Mouse (Mus musculus) mesoderm, embryonic 11.5 days (tissue): ENCODE results near the gene Eif2d.

Experiments
- DNase-seq: peaks from one replicate; pipeline ENCODE4 v3.0.0-alpha.2; 2012; ENCODE audit warnings: low read depth, low spot score

Gene Eif2d

DNA sequence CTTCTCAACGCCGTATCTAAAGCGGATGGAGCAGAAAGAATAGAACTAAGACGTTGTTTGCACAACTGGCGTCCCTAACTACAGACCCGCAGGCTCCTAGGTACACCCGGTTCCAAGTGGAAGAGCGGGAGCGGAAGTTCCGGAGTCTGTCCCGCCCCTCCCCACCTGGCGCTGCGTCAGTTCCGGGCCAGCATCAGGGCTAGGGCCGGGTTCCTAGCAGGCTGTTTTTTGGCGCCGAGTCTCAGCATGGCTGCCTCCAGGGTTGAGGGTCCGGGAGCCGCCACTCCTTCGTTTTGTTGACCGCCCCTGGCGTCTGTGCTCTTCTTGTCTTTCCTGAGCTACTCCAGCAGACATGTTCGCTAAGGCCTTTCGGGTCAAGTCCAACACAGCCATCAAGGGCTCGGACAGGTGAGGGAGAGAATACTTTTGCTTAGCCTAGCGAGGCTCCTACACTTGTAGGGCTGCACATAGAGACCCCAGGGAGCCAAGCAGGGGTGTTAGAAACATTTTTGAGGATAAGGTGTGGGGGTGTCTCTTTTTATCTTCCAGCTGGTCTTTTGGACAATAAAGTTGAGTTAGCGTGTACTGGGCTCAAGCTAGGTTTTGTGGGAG lies at the start of gene Eif2d:
Gene Eif2d, plus strand, starts transcription at position 164 of the 612 bp plus-strand sequence.
- peak; percentile 87 for DNase-seq

DNA sequence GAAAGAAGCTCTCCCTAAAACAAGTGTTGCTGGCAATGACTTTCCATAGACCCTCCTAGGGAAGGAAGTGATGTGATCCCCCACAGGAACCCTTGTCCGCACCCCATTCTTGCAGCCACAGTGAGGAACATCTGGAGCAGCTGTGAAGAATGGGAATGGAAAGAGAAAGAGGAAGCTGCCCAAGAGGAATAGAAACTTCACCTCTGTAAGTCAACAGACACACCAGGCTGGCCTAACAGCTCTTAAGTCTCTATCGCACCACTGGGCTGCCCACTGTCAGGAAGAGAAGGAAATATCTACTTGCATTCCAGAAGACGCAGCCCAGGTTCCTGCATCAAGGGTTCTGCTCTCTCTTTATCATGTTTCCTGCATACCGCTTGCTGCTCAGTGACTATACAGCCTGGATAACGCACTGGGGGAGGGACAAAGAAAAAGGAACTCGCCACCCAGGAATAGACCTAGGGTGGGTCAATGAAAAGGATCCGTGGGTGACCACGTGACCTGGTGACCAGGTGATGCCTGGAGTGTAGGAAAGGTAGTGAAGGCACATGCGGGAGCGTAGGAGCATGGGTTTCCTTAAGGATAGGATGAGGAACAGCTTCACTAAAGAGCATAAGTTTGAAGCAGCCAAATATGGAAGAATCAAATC lies 49.1 kb upstream of the Eif2d start:
- DNase-seq = no peak

DNA sequence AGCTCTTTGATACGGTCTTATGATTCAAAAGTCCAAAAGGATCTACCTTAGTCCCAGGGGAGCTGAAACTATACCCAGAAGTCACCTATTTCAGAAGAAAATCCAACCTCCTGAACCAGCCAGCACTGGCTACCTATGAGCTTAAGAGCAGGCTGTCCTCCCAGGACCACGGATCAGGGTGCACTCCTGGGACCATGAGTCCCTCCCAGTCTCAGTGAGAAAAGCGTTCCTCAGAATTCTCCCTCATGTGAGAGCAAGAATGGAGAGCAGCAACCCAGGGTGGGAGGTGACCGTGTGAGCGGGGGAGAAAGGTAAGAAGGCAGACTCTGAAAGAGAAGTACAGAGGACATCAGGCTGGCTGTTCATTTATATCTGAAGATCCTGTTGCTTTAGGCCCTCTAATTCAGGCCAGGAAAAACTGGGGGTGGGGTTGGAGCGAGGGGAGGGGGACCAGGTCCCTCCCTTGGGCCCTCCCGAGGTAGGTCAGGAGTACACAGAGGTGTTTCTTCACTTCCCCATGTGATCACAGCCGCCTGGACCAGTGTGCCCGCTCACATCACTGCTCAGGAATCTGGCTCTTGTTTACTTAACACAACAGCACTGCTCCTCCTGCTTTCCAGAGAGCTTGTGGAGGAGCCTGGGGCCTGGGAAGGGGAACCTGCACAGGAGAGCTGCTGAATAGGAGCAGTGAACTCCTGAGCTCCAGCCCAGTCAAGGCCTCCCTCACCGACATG lies 45.2 kb upstream of the Eif2d start:
- DNase-seq = no peak

DNA sequence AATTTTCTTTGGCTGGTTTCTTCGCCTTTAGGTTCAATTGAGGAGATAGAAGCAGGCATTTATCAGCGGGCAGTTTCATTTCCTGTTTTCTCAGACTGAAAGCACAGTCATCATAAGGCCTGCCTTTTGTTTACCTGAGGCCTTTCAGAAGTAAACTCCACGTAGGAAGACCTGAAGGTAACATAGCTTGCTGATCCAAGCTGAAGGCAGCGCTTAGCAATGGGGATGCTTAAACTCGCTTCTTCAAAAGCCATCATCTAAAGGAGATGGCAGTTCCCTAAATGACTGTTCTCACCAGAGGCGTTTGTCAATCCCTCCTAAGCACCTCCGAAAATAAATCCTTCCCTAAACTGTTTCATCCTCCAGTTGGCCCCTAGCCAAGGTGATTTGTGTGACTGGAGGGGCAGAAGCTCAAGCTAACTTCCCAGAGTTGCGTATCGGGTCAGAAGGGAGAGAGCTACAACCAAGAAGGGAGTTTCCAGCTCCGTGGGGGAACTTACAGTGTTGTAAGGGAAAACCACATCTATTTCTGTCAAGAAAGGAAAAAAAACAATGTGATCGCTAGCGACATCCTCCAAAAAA lies 42.4 kb upstream of the Eif2d start:
- DNase-seq = no peak

DNA sequence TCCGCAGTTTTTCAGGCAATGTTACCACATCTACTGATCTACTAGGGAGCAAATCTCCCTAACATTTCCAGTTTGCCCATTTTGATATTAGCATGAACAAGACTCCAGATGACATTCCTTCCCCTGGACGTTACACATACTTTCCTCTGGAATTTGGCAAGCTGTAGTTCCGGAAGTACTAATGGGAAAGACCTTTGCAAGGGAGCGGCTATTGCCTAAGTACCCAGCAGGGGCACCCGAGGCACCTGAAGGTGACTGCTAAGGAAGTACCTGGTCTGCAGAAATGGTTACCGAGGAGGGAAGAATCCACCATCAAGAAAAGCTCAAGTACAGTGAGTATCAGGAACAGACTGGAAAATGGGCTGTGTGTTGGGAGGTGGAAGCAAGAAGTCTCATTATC lies 40.4 kb upstream of the Eif2d start:
- DNase-seq = peak; percentile 38

DNA sequence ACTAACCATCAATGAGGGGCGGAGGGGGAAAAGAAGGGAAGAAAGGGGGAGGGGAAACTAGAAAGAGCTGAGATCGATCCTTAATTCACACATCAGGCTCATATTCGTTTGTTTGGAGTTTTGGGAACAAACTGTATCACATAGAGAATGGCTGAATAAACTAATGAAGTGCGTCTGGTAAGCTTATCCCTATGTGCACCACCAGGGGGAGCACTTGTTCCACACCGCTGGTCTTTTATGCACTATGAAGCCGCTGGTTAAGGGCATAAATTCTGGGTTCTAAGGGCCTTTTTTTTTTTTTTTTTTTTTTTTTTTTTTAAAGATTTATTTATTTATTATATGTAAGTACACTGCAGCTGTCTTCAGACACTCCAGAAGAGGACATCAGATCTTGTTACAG lies 37.0 kb upstream of the Eif2d start:
- peak; percentile 86 for DNase-seq

DNA sequence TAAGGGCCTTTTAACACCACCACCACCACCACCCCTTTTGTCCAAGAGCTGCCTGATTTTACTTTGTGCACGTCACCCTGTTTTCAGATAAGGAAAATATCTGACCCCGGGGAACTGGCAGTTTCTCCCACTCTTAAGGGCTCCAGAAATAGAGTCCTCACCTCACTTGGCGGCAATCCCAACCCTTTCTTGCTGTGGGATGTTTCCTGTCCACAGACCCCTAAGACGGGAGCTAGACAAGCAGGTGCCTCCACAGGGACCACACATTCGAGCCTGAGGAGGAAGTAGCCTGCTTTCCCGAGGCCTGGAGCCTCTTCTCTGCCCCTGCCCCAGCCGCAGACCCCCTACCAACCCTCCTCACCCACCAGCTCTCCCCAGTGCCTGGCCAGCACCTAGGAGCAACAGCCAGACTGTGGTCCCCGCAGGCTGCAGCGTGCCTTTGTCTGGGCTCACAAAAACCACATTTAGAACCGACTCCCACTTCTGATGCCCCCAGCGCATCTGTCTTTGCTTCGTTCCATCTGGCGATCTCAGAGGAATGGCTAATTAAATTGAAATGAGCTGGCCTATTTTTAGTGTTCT lies 36.5 kb upstream of the Eif2d start:
- DNase-seq = no peak

DNA sequence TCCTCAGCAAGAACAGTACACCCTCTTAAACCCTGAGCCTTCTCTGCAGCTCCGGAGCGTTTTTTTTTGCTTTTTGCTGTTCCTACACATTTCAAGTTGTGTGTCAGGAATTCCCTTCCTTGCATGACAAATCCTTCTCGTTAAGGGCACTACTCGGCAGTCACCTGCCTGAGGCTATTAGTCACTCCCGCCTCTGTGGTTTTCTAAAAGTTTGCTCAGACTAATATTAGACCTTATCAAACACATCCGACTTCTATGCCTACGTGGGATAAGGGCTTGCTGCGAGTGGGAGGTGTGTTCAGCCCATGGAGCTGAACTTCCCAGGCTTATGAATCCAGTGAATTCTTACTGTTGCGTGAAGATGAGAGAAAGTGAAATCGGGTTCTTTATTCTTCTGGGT lies 34.5 kb upstream of the Eif2d start:
- DNase-seq = no peak

DNA sequence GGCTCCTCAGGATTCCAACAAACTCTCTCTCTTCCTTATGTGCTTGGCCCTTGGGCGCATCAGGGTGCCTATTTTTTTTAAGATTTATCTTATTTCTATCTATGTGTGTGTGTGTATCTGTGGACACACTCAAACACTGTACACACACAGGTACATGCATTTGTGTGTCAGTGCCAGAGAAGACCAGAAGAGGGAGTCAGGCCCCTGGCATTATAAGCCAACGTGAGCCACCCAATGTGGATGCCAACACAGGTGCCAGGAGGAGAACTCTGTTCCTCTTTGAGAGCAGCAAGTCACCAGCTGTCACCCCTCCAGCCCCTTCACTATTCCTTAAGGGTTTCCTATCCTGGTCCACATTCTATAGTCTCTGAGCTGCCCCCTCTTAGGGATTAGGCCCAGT lies 34.0 kb upstream of the Eif2d start:
- no peak for DNase-seq

DNA sequence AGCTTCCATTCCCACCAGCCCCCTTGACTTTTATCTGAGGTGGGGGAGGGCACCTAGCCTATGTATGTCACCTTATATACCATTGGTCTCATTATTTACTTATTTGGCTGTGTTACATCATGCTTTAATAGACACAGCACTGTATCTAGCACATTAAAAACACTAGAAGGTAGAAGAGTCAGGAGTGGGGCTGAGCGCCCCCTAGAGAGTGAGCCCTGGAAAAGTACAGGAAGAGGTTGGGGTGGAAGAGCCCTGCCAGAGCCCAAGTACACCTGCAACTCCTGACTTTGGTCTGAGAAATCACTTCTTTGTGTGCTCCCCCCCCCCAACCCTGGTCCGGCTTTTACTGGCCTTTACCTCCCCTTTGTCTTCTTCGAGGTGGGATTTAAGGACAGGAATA lies 31.0 kb upstream of the Eif2d start:
- no peak for DNase-seq

DNA sequence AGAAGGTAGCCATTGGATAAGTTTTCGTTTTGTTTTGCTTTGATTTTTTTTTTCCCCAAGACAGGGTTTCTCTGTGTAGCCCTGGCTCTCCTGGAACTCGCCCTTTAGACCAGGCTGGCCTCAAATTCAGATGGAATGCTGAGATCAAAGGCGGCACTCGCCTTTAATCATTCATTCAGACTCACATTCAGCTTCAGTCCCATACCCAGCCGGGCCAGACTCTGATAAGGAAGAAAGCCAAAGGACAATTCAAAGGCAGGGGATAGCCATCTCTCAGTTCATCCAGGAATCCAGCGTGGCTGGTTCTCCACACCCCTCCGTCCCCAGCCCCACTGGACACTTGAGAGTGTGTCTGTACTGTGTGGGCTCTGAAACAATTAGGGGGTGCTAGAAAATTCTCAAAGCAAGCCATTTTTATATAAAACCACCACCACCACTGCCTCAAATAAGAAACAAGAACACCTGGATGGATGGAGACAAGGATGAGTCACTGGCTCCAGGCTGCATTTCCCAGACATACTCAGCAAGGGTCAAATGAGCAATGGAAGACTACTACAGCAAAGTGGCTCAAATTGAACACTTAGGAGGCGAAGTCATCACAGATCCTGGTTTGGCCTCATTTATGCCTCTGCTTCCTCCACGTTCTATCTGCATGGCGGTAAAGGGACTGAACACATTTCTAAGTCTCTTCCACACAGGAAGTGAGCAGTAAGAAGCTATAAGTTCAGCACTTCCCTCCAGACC lies 29.3 kb upstream of the Eif2d start:
- no peak for DNase-seq

DNA sequence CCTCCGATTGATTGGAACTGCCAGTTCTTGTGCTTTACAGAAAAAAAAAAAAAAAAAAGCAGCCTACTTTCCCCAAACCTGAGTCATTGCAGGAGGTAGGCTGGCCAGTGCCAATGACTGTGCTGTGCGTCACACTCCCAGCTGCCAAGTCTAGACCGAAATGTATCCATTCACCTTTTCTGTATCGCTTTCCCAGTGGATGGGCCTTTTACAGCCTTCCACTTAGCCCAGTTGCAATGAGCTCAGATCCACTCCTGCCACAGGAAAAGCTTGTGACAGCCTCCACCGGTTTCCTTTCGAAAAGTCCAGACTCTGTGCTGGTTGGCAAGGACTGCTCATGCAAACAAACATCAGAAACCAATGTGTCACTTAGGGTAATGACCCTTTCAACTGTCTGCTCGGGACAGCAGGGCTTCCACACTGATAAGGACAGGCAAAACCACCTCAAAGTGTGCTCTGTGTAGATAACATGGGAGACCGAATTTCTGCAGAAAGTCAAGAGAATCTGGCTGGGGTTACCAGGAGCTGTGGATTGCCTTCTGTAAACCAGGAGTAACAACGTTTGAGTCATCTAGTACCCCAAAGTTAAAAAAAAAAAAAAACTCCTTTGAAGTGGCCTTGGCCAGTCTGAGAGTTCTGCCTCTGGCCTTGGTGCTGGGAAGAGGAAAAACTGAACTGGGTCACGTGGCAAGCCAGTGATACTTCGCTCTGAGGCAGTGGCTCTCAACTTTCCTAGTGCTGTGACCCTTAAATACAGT lies 26.8 kb upstream of the Eif2d start:
- DNase-seq = no peak

DNA sequence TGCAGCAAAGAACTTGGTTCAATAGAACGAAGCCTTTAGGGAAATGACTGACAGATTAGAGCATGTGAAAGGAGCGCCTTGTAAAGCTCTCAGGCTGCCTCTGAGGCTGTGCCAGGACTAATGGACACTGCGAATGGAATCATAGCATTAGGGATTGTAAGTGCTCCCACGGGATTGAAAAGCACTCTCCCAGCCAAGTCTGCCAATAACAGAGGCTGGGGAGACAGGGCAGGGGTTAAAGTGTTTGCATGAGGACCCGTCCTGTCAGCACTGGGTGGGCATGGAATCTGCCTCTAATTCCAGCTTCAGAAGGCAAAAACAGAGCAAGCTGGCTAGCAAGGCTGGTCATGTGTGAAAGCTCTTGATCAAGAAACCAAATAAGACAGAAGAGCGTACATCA lies 18.8 kb upstream of the Eif2d start:
- DNase-seq = no peak

DNA sequence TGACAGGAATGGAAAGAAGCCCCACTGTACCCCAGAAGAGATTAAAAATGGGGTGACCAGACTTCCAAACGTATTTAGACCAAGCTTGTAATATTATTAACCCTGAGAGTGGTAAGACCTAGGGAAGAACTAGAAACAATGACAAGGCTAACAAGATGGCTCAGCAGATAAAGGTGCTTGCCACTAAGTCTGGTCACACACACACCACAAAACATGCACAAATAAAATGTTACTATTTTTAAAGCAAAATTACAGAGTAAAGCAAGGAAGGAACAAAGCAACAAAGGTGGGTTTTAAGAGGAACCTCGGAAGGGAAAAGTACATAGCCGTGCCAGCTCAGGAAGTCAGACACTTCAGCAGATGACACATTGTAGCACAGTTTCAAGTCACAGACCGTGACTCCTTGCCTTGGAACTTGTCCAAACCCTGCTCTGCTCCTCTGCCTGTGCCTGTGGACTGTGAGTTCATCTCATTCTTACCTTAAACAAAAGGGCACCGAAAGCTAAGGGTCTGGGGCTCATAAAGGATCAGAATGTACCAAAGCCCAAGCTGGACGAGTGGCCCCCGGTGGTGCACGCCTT lies 17.9 kb upstream of the Eif2d start:
- no peak for DNase-seq

DNA sequence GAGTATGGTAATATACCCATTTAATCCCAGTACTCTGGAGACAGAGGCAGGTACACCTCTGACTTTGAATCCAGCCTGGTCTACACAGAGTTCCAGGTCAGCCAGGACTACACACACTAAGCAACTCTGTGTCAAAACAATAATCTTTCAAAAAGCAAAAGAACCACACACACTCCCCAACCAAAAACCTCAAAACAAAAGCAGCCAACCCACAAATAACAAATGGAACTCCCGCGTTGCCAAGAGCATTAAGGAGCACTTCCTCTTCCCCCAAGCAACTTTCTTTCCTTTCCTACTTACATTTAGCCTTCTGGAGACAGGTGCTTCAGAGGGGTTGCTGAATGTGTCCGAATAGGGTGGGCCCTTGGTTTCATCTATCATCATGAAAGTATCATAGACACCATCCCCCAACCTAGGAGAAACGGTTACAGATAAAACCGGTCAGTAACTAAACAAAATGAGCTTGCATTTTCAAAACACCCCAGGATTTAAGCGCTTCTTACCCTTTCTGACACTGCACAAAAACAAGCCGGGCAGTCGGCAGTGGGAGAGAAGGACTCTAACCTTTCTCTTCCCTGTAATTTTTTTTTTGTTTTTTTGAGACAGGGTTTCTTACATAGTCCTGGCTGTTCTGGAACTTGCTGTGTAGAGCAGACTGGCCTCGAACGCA lies 16.9 kb upstream of the Eif2d start:
- no peak for DNase-seq

DNA sequence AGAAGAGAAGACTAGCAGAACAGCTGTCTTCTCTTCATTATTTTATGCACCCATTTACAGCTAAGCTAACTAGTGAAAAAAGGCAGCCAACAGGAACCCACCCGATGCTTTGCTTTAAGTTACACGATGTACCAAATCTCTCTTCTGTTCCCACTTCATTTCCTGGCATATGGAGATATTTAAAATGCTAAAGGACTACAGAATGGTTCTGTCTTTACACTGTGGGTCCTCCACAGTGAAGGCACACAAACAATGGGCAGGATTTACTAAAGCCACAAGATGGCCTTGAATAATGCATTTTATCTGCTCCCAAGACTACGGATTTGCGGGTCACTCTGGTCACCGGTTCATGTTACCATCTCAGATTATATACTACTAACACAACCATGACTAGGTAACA lies 15.9 kb upstream of the Eif2d start:
- no peak for DNase-seq

DNA sequence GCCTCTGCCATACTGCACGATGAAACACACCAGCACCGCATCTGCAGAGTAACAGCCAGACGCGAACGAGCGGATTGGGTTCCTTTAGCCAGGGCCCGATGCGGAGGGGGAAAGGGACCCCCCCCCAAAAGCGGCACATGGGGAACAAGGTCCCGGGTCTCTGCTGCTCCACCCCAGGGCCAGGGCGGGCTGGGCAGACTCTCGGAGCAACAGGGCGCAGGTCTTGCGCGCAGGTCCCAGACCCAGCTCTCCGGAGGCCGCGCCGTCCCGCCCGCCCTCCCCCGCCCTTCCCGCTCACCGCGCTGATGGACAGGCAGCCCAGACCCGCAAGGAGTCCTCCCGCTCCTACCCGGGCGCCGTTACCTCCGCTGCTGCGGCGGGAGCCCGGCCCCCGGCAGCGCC lies 15.3 kb upstream of the Eif2d start:
- DNase-seq = no peak

DNA sequence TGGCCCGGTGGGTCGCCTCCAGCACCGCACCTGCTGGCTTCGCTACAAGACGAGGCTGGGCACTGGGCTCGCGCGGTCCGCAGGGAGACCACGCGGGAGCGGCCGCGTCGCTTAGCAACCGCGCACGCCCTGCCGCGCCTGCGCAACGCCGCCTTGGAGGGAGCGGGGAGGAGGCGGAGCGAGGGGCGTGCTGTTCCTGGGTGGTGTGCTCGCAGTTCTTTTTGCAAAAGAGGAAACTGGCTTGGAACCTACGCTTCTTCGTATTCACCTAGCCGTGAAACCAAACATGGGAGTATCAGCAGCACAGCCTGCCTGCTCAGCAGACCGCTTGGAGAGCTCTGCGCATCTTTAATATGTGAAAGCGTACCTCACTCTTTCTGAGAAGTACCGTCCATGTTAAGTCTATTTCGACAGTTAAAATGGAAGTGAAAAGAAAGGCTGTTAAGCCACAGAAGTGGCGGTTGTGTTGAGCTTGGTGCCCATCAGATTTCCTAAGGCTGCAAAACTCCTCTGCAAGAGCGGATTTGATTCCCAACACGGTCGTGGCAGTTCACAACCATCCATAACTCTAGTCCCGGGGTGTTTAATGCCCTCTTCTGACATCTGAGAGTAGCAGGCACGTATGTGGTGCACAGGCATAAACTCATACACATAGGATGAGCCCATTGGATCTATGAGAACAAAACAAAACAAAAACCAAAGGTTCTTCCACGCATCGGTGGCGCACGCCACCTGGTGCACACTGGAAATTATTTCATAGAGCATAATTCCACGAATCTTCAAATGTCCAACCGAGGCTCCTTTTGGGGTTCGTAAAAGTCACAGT lies 14.6 kb upstream of the Eif2d start, which contains the start of gene Dyrk3:
Gene Dyrk3, minus strand, starts transcription at position 150 of the 826 bp plus-strand sequence.
- DNase-seq = peak; percentile 94
